Mouse (Mus musculus): ENCODE measurements around the gene March5. TPM values are rescaled to one million over a fixed set of nuclear protein-coding genes. Genes with fewer than 3 reads are reported as not detected.
"Not testable (repeated sequence)": the region's sequence is repeated elsewhere in the genome, so short reads cannot be mapped to it uniquely, and the experiment has no call there.

Gene March5
- total RNA-seq, 2 experiments from 2014 or later = 82.6 to 96.0 TPM

DNA sequence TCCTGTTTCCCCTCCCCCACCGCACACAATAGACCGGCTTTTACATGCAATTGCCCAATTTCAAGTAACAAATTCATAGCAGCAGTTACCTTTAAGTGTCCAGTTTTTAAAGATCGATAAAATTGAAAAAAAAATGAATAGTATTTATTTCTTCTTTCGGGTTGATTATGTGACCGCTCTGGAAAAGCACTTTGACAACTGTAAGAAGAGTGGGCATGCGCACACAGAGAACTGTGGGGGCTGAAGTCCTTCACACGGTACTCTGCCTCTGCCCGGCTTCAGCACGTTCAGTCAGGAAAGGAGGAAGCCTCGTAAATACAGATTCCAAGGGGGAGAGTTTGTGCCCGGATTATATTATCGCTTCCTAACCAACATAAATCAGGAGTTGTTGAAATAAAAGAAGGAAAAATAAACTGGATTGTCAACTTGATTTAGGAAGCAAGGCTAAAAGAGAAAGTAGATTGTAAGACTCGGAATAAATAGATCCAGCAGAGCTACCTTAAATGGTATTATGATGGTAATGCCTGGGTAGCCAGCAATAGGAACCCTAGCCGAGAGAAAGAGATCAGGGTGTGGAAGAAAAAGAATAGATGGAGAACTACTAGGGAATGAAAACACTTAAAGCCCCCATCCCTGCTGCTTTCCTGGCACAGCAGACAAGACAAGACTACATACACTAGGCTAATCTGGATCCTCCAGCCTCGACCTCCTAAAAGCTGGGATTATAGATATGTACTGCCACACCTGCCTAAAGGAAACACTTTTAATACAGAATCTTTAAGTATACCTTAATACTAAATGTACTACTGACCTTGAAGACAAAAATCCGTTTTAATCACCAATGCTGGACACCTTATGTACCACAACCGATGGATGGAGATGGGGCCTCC is 29.3 kb upstream of the March5 start:
- no peak for TF ChIP-seq CTCF (IDR thresholded peaks at IDR 0.05)
- DNase-seq (ENCODE audit: extremely low spot score in 1 of 2, low spot score in 2 of 2) = peak; percentile 50 to 59
- peak overlapping the region; percentile 94 for H3K27ac ChIP-seq
- H3K4me3 ChIP-seq = peak overlapping the region; percentile 83
- intact Hi-C loops (cut with DNase I) = loop anchor here (2.0 kb wide), 1 partner anchor 101 kb away; no protein-coding TSS in a partner anchor

DNA sequence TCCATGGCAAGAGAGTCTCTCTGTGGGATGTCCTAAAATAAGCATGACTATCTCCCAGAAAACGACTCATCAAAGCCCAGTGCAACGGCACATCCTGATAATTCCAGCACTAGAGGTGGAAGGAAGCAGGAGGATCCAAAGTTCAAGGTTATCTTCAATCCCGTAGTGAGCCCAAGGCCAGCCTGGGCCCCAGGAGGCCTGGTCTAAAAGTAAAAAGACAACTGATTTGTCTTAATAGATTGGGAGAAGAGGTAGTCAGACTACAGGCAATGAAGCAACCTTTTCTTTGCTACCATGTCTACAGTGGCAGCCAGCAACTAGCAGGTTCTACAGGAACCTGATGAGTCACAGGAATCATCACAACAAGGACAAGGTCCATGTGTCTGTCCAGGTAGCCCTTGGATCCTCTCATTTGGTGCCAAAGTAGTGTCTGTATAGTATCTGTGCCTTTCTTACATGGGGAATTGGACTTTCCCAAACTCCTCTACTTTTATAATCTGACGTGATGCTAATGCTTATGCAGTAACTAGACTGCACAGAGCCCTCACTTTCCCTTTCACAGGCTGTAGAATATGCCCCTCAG is 18.9 kb upstream of the March5 start:
- intact Hi-C loops (cut with DNase I) = no loop called here
- Histone ChIP-seq H3K4me3 (no peak overlapping the region), H3K27ac (no peak overlapping the region)
- DNase-seq (ENCODE audit: extremely low spot score in 1 of 2, low spot score in 2 of 2) = no peak
- no peak for TF ChIP-seq CTCF (IDR thresholded peaks at IDR 0.05)

DNA sequence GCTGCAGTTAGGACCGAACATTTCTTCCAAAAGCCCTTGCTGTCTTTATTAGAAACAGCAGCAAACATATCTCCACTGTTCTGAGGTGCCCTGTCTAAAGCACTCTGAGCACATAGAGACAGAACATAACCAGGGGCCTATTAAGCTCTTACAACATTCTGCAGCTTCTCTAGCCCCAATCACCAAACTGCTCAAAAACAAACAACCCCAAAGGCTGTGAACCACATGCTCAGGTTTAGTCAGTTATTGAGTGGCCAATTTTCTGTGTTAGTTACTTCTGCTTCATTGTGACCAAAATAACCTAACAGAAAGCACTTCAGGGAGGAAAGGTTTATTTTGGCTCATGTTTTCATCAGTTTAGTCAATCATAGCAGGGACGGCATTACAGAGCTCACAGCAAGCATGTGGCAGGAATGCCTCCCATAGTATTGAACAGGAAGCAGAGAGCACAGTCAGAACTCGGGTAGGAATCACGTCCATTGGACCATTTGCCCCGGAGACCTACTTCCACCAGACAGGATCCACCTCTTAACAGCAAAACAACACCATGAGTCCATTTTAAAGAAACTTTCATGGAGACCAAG is 14.8 kb upstream of the March5 start:
- intact Hi-C loops (cut with DNase I) = no loop called here
- DNase-seq (ENCODE audit: extremely low spot score in 1 of 2, low spot score in 2 of 2) = no peak

DNA sequence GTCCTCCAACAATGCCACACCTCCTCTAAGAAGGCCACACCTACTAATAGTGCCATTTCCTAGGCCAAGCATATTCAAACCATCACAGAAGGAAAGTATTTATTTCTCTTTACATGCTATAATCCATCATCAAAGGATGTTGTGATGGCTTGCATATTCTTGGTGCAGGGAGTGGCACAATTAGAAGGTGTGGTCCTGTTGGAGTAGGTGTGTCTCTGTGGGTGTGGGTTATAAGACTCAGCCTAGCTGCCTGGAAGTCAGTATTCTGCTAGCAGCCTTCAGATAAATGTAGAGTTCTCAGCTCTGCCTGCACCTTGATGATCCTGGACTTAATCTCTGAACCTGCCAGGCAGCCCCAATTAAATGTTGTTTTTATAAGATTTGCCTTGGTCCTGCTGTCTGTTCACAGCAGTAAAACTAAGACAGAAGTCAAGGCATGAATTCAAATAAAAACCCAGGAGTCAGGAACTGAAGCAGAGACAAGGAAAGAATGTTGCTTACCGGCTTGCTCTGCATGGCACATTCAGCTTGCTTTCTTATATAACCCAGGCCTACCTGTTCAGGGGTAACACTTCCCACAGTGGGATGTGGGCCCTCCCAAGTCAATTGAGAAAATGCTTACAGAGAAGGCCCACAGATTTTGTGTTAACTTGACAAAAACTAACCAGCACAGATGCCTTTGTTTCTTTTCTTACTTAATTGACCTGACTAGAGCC is 9.0 kb upstream of the March5 start:
- intact Hi-C loops (cut with DNase I) = no loop called here
- no peak for TF ChIP-seq CTCF (IDR thresholded peaks at IDR 0.05)
- no peak for DNase-seq (ENCODE audit: extremely low spot score in 1 of 2, low spot score in 2 of 2)
- no peak overlapping the region for H3K4me3 ChIP-seq
- no peak overlapping the region for H3K27ac ChIP-seq

More for the DNA sequence above, 14.8 kb upstream of the March5 start:
- Histone ChIP-seq H3K27ac (no peak overlapping the region), H3K4me3 (no peak overlapping the region)
- no peak for TF ChIP-seq CTCF (IDR thresholded peaks at IDR 0.05)

DNA sequence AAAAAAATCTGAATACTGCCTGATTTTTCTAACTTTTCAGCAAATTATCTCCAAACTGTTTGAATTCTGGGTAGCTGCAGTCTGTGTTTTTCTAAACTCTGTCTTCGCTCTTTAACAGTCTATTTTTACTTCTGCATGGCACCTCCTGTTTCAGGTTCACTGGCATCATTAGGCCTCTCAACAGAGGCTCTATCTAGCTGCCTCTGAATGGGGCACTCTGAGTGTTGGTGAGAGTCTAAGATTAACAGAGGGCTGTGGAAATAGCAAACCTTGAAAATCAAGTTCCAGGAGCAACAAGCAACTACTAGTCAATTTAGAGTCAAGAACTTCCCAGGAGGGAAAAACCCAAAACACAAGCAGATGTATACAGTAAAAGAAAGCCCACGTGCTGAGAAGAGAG is 7.5 kb upstream of the March5 start:
- TF ChIP-seq CTCF (IDR thresholded peaks at IDR 0.05) = no peak
- intact Hi-C loops (cut with DNase I) = no loop called here

DNA sequence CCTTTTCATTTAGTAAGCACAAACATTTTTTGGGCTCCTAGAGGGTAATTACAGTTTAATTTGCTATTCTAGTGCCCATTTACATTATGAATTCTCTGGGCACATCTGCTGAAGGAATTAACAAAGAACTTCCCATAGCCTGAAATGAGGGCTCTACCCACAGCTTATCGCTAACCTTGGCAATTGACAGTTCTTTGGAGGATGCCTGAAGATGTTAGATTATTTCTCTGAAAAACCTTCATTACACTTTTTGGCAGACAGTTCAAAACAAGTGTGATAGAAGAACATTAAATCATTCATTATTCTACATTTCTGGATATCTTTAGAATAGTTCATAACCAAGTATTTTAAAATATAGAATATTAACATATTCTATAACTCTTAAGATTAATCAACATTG is 4.0 kb upstream of the March5 start:
- intact Hi-C loops (cut with DNase I) = no loop called here
- Histone ChIP-seq H3K27ac (no peak overlapping the region), H3K4me3 (no peak overlapping the region)
- DNase-seq (ENCODE audit: extremely low spot score in 1 of 2, low spot score in 2 of 2) = no peak
- no peak for TF ChIP-seq CTCF (IDR thresholded peaks at IDR 0.05)

More for the DNA sequence above, 7.5 kb upstream of the March5 start:
- H3K4me3 ChIP-seq = no peak overlapping the region
- DNase-seq (ENCODE audit: extremely low spot score in 1 of 2, low spot score in 2 of 2) = no peak
- no peak overlapping the region for H3K27ac ChIP-seq

DNA sequence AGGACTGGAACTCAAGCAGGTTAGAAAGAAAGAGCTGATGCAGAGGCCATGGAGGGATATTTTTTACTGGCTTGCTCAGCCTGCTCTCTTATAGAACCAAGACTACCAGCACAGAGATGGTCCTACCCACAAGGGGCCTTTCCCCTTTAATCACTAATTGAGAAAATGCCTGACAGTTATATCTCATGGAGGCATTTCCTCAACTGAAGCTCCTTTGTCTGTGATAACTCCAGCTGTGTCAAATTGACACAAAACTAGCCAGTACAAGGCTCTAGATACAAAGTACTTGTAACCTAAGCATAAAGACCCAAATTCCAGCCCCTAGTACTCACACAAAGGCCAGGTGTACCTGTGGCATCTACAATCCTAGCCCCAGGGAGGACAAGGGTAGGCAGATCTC is 2.2 kb upstream of the March5 start:
- not testable (repeated sequence) for H3K27ac ChIP-seq

DNA sequence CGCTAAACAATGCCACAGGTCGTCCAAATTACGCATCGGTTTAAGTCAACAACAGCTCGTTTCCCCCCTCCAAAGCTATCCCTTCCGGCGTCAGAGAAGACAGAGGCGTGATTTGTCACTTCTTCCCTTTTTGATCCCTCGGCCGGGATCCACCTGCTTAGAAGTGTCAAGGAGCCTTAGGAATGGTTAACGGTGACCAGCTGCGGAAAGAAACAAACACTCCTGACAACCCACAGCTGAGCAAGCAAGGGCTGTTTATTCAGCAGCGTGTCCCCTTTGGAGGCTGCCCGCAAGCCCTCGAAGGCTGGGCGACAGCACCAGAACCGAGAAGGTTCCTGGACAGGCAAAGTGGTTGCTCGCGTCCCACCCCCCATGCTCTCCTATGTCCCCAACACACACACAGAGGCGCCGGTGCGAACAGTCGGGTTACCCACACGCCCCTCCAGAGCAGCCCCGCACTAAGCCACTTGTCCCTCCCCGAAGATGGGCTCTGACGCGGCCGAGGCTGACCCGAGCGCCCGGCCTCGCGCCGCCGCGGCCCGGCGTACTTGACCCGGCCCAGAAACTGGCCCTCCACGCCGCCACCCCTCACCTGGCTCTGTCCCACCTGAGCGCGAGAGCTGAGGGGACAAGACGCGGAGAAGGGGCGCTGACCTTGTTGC is 571 bp upstream of the March5 start:
- peak overlapping the region; percentile 93 for H3K27ac ChIP-seq
- DNase-seq (ENCODE audit: extremely low spot score in 1 of 2, low spot score in 2 of 2) = peak in 1 of 2 experiments; percentile 45
- no peak for TF ChIP-seq CTCF (IDR thresholded peaks at IDR 0.05)
- H3K4me3 ChIP-seq = peak overlapping the region; percentile 76
- intact Hi-C loops (cut with DNase I) = loop anchor here (1.0 kb wide), 1 partner anchor 31 kb away; no protein-coding TSS in a partner anchor

More for the DNA sequence above, 2.2 kb upstream of the March5 start:
- intact Hi-C loops (cut with DNase I); DNase-seq (ENCODE audit: extremely low spot score in 1 of 2, low spot score in 2 of 2); H3K4me3 ChIP-seq: not testable (repeated sequence)

DNA sequence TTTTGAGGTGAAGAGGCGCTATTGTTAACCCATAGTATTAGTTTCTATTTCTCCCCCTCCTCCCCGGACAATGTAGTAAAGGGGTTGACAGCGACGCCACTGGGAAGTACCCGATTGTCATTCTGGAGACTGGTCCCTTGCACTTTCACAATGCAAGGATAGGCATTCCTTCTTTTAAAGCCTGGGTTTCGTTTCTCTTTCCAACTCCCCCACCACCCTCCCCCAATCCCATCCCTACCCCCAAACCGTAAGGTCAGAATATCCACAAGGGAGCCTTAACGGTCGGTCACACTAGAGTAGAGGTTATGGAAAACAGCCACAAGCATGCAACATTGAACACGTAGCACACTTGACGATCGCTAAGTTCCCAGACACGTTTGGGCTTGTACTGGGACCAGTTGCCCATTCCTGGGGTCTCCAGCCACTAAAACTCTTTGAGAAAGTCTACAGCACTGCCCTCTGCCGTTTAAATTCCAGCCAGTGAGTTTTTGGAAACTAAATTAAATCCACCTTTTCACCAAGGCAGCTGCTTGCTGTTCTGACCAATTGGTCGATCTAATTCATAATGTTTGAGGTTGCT is 923 bp downstream of the March5 start, which contains the start of gene Cpeb3:
Gene Cpeb3 (minus strand): TSS at position 426 of the 580 bp plus-strand sequence.
- peak; percentile 57 for TF ChIP-seq CTCF (IDR thresholded peaks at IDR 0.05)
- H3K4me3 ChIP-seq = peak within 1 kb of the TSS; percentile 76
- DNase-seq (ENCODE audit: extremely low spot score in 1 of 2, low spot score in 2 of 2) = peak; percentile 17 to 27
- intact Hi-C loops (cut with DNase I) = loop anchor here (2.0 kb wide), 1 partner anchor 157 kb away; no protein-coding TSS in a partner anchor
- H3K27ac ChIP-seq = peak within 1 kb of the TSS; percentile 93

DNA sequence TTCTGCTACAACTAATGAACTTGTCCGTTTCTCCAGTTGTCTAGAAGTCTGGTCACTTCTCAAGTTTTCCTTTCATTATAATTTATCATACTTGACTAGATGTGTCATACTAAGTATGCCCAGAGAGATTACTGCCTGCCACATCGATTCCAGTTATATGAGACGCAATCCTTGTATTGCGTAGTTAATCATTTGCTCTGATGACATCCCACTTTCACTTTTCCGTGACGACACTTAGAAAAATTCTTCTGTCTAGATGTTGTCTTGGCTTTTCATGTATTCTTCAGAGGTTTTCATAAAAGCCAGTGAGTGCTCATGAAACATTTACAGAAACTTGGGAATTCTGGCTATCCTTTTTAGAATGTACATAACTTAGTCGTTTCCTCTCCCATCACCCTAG is 1.6 kb downstream of the March5 start:
- H3K4me3 ChIP-seq = peak overlapping the region; percentile 76
- no peak for TF ChIP-seq CTCF (IDR thresholded peaks at IDR 0.05)
- intact Hi-C loops (cut with DNase I) = loop anchor here (2.0 kb wide), 1 partner anchor 158 kb away; no protein-coding TSS in a partner anchor
- no peak for DNase-seq (ENCODE audit: extremely low spot score in 1 of 2, low spot score in 2 of 2)
- no peak overlapping the region for H3K27ac ChIP-seq
